Mouse (Mus musculus): ENCODE measurements around the gene Ascc1.

GRCm38 (mm10) chr10:60023751-60024150 is 21.1 kb downstream of the Ascc1 start:
- TF ChIP-seq EP300 (IDR thresholded peaks at IDR 0.05; ENCODE audit: low read depth) = no peak
- no peak for TF ChIP-seq CTCF (IDR thresholded peaks at IDR 0.05; ENCODE audit: low read depth)

Measured in liver, postnatal 0 days (tissue).